Mouse (Mus musculus) cortical plate, adult 2 months (tissue): ENCODE measurements around the gene Pld5. TPM values are rescaled to one million over a fixed set of nuclear protein-coding genes. Genes with fewer than 3 reads are reported as not detected.
A peak's percentile ranks its signal among the peaks of the same experiment; 100 is the strongest.

Source experiments
- H3K27ac ChIP-seq: fragments of 200-500 bp; 2 replicates; pipeline ENCODE4 v1.5.1; 2012; ENCODE audit warnings: low read length, control low read depth, inconsistent platforms; ENCODE audit not compliant: insufficient read depth
- H3K4me1 ChIP-seq: fragments of 200-500 bp; 2 replicates; pipeline ENCODE4 v1.6.1; 2011; ENCODE audit warnings: low read length; ENCODE audit not compliant: control insufficient read depth, insufficient read depth
- H3K4me3 ChIP-seq: fragments of 200-500 bp; 2 replicates; pipeline ENCODE4 v1.5.1; 2011; ENCODE audit warnings: mild to moderate bottlenecking, low read length, control low read depth; ENCODE audit not compliant: insufficient read depth
- CTCF ChIP-seq: fragments of 200-500 bp; IDR thresholded peaks from 2 replicates; pipeline ENCODE4 v1.5.1; 2011; ENCODE audit warnings: mild to moderate bottlenecking, control low read depth, low read length; ENCODE audit not compliant: insufficient read depth; ENCODE audit errors: extremely low read depth
- POLR2A ChIP-seq: fragments of 200-500 bp; IDR thresholded peaks from 2 replicates; pipeline ENCODE4 v1.6.1; 2011; ENCODE audit warnings: mild to moderate bottlenecking, low read length, control low read depth; ENCODE audit not compliant: insufficient read depth; ENCODE audit errors: extremely low read depth
- polyA plus RNA-seq: library from polyadenylated mRNA; depleted of rRNA; stranded (reverse); fragments of >200 nt; gene quantifications from 2 replicates; pipeline ENCODE4 v1.2.3, GENCODE M21; 2012

Pld5 gene
- polyA plus RNA-seq, 1 experiment, result 4.0 TPM

DNA sequence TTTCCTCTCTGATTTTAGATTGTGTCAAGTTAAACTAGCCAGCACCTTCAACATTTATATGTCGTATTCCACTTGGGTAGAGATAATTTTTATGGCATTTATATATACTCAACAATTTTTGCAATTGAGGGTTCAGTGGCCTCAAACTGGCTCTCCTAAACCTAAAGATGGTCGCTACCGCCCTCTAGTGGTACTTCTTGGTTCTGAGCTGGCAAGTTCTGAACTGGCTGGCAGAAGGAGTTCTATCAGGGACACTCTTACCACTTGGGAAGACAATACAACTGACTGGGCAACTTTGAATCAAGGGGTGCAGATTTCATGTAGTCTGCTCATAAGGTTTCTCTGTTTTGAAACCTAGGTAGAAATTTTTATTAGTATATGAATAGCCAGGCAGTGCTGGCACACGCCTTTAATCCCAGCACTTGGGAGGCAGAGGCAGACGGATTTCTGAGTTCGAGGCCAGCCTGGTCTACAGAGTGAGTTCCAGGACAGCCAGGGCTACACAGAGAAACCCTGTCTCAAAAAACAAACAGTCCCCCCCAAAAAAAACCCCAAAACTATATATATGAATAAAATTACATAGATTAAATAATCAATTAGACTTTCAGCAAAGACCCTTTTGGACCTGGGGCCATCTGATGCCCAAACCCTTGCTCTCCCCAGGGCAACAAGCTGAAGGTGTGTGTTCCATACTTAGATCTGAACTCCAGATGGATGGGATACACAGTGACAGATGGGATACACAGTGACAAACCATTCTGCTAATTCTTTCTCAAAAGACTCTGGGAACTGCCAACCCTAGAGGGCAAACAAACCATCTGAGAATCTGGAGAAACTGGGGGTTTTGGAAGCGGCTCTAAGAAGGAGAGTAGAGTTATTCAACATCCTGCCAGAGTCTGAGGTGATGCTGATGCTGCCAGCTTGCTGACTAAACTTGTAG, 351.0 kb downstream of the Pld5 start:
- TF ChIP-seq POLR2A (no peak), CTCF (peak; percentile 93)
- H3K27ac ChIP-seq, result no peak overlapping the region
- H3K4me3 ChIP-seq, result no peak overlapping the region
- H3K4me1 ChIP-seq, result no peaks in the 10 kb centered on the region

- Histone ChIP-seq H3K4me1 (no peaks in the 10 kb centered on the region), H3K4me3 (no peak overlapping the region), H3K27ac (no peak overlapping the region)
- TF ChIP-seq POLR2A (no peak), CTCF (no peak)
These were observed 354.0 kb downstream of the Pld5 start for GRCm38 (mm10) chr1:175921091-175921490.

DNA sequence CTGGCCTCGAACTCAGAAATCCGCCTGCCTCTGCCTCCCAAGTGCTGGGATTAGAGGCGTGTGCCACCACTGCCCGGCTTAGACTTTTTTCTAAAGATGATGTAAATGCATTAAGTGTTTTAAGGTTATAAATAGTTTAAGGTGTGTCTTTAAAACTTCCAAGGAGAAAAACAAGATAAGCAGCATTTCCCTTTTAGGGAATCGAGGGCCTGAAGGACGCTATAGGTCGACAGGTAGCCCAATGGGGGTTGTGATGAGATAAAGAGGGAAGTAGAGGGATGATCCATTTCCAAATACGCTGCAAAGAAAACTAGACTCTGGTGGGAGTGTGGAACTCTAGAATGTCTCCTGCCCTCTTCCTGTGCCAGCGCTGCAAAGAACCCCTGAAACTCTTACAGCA, 355.1 kb downstream of the Pld5 start, which contains the start of gene Gm38100:
Gm38100 (plus strand) TSS at position 301 of the 400 bp plus-strand sequence.
- TF ChIP-seq POLR2A (no peak), CTCF (no peak)
- no peaks in the 10 kb centered on the region for H3K4me1 ChIP-seq
- H3K4me3 ChIP-seq, result no peak within 1 kb of the TSS
- no peak within 1 kb of the TSS for H3K27ac ChIP-seq

GRCm38 (mm10) chr1:175913728-175914303, 361.3 kb downstream of the Pld5 start:
- H3K4me1 ChIP-seq, result no peaks in the 10 kb centered on the region
- H3K27ac ChIP-seq, result no peak overlapping the region
- no peak overlapping the region for H3K4me3 ChIP-seq
- TF ChIP-seq POLR2A, result no peak
- TF ChIP-seq CTCF, result no peak
